Mouse (Mus musculus): ENCODE data around the gene Sult5a1.
"Not testable (repeated sequence)": the region's sequence is repeated elsewhere in the genome, so short reads cannot be mapped to it uniquely, and the experiment has no call there.

The Sult5a1 gene

DNA sequence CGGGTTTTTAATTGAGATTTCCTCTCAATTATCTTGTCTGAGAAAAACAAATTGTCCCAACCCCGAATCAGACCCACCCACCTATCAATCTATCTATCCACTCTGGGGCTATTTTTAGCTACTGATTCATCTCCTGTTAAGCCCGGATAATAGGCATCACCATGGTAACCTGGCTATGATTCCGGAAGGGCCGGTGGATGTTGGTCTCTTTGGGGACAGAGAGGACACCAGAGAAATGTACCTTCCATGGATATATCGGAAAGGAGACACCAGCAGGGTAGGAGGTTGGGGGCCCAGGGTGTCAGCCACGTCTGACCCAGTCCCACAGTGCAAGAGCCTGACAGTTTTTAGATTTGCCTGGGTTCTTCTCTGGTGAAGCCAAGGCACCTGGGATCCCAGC lies 22.7 kb downstream of the Sult5a1 start:
- DNase-seq (ENCODE audit: extremely low spot score): no peak

DNA sequence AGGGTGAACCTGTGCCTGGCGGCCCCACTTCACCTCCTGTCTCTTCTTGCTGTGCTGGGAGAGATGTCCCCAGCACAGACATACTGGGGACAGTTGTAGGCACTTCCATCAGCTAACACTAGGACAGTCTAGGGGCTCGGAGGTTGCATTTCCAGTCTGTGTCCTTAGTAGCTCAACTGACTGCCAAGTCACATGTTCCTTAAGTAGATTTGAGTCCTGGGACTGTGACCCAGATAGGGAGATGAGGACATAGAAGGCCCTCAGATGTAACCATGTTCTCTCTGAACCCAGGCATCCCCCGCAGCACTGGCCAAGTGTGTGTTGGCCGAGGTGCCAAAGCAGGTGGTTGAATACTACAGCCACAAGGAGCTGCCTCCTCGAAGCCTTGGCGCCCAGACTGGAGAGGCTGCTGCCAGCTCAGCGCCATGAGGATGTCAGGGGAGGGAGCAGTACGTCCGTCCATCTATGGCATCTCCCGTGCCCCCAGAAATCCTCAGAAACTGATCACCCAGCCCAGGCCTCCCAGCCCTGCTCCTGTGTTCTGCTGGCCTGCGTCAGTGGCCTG lies 23.9 kb downstream of the Sult5a1 start:
- DNase-seq (ENCODE audit: extremely low spot score): no peak

DNA sequence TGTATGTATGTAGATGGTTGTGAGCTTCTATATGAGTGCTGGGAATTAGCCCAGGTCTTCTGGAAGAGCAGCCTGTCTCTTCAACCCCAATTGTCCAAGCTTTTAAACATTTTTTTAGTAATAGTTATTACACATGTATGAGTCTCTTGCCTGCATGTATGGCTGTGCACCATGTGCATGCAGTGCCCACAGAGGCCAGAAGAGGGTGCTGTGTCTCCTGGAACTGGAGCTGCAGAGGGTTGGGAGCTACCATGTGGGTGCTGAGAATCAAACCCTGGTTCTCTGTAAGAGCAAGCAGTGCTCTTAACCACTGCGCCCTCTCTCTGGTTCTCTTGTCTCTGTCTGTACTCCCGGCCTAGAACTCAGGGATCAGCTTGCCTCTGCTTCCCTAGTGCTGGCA lies 25.2 kb downstream of the Sult5a1 start:
- no peak for DNase-seq (ENCODE audit: extremely low spot score)

GRCm38 (mm10) chr8:123131041-123131440 lies 27.1 kb downstream of the Sult5a1 start:
- no peak for DNase-seq (ENCODE audit: extremely low spot score)

- DNase-seq (ENCODE audit: extremely low spot score): peak; percentile 89
Observed at GRCm38 (mm10) chr8:123126193-123126816, 31.8 kb downstream of the Sult5a1 start.

DNA sequence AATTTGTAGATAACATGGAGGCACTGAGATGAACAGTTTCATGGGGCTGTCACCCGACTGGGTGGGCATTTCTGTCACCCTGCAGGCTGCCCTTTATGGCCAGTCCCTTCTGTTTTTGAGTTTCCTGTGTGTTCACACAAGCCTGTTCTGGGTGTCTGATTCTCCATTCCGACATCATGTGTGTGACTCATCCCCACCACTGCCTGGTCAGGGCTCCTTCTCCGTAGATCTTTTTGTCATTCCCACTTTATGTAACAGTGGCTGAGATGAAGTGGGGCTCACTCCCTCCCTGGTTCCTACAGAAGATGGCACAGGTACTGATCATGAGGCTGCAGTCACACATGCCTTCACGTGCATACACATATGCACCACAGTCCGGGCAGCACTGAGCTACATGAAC lies 35.4 kb downstream of the Sult5a1 start:
- DNase-seq (ENCODE audit: extremely low spot score): no peak

DNA sequence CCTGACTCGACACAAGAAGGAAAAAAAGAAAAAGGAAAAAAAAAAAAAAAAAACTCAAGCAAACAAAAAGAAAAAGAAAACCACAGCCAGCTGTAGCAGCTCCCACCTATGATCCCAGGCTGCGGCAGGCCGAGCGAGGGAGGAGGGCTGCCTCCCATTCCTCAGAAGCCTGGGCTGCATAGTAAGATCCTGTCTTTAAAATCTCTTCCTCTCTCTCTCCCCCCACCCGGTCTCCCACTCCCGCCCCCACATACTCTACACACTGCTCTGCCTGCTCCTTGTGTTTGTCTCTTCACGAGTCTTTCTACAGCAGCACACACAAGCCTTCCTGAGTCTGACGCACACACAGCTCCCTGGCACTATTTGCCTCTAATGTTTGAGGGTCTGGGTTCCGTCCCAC lies 36.1 kb downstream of the Sult5a1 start:
- DNase-seq (ENCODE audit: extremely low spot score): no peak

- no peak for DNase-seq (ENCODE audit: extremely low spot score)
Observed at GRCm38 (mm10) chr8:123117744-123118143, 40.4 kb downstream of the Sult5a1 start.

- no peak for DNase-seq (ENCODE audit: extremely low spot score)
Observed at GRCm38 (mm10) chr8:123117127-123117731, 40.9 kb downstream of the Sult5a1 start, which contains the start of gene Cpne7. Gene Cpne7, plus strand, starts transcription at chr8:123117374.

DNA sequence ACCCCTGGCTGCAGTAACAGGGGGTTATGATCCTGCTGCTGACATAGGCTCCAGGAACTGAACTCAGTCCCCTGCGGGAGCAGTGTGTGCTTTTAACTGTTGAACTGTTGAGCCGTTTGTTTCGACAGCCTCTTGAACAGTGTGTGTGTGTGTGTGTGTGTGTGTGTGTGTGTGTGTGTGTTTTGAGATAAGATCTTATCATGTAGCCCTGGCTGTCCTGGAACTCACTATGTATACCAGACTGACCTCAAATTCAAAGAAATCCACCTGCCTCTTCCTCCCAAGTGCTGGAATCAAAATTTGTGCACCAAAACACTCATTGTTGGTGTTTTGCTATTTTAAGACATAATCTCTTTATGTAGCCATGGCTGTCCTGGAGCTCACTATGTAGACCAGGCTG lies 43.5 kb downstream of the Sult5a1 start:
- no peak for DNase-seq (ENCODE audit: extremely low spot score)

- no peak for DNase-seq (ENCODE audit: extremely low spot score)
Observed at GRCm38 (mm10) chr8:123113908-123114469, 44.1 kb downstream of the Sult5a1 start.

DNA sequence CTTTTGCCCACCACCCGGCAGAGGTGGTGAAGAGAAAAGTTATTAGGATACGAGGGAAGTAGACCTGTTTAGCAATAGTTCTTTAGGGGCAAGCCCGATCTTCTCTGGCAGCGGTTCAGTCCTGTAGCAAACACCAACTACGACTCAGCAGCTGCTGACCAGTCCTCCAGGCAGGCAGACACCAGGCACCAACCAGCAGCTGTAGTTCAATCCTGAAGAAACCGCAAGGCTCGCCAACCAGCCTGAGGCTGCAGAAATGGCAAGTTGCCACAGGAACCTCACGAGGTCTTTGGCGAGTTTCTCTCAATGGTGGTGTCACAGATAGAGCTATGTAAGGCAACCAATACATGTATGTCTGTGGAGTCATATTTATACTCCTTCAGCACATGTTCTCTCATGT lies 45.2 kb downstream of the Sult5a1 start:
- DNase-seq (ENCODE audit: extremely low spot score): no peak

DNA sequence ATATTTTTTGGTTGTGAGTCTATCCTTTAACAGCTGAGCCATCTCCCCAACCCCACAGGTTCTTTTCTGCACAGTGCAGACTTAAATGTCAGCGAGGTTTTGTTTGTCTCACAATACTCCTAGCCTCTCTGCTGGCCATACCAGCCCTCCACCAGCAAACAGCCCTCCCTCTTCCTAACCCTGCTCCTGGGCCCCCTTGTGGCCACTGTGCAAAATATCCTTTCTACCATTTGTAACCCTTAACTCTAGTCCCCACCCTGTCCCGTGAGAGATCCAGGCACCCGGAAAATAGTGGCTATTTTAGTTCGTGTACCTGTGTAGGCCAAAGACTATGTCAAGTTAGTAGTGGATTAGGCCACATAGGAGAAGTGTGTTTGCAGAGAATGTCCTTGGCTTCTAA lies 47.5 kb downstream of the Sult5a1 start:
- peak; percentile 67 for DNase-seq (ENCODE audit: extremely low spot score)

GRCm38 (mm10) chr8:123108953-123109352 lies 49.2 kb downstream of the Sult5a1 start:
- DNase-seq (ENCODE audit: extremely low spot score): no peak

DNA sequence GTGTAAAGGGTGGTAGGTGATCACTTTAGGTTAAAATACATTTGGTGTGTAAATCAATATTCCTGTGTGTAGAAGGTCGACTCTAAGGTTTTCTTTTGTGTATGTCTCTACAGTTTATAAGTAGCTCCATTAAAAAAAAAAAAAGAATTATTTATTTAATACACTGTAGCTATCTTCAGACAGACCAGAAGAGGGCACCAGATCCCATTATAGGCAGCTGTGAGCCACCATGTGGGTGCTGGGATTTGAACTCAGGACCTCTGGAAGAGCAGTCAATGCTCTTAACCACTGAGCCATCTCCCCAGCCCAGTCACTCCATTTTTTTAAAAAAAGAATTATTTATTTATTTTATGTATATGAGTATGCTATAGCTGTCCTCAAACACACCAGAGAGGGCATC lies 50.1 kb downstream of the Sult5a1 start:
- no peak for DNase-seq (ENCODE audit: extremely low spot score)

- peak; percentile 55 for DNase-seq (ENCODE audit: extremely low spot score)
Observed at GRCm38 (mm10) chr8:123106531-123106930, 51.6 kb downstream of the Sult5a1 start.

DNA sequence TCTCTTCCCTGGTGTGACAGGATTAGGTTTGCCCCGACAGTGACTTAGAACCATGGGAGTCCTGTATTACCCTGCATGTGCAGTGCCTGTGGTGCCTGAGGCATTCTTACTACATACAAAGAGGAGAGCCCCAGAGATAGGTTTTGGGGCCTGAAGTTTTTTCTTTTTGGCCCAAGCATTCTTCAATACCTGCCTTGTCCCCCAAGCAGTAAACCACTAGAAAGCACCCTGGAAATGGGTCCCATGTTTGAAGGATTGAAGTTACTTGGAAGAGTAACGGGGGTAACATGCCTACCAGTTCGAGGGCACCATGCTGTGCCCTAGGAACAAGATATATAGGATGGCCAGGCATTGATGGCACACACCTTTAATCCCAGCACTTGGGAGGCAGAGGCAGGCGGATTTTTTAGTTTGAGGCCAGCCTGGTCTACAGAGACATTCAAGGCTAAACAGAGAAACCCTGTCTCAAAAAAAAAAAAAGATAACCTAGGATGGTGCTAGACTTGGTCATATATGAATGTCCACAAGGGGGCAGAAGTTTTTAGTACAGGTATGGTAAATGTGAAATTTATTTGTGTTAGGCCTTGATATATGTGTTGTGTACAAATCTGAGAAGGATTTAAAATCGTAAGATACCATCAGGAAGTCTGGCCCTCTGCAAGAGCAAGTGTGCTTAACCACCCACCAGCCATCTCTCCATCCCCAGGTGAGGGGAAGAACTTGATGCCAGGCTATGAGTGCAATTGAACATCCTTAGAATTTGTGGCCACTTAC lies 52.4 kb downstream of the Sult5a1 start:
- peak; percentile 63 for DNase-seq (ENCODE audit: extremely low spot score)

DNA sequence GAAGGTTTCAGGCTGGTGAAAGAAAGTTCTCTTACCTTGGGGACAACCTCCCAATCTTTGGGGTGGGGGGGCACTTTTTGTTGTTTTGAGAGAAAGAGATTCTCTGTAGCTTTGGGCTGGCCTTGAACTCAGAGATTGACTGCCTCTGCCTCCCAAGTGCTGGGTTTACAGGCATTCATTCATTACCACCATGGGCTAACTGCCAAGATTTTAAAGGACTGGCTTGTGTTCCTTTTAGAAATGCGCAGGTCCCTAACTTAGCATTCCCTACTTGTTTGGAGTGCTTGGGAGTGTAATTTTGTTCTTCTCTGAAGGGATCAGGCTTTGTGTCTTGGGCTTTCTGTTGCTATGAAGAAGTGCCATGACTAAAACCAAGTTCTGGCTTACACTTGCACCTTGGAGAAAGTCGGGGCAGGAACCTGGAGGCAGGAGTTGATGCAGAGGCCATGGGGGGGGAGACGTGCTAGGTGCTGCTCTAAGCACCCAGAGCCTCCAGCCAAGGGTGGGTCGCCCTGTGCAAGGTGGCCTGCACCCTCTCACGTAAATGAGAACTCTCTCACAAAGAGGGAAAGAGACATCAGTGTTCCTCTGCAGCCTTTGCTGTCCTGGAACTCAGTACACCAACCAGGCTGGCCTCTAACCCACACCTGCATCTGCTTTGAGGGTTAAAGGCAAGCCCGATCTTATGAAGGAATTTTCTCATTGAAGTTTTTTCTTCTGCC lies 53.9 kb downstream of the Sult5a1 start:
- no peak for DNase-seq (ENCODE audit: extremely low spot score)

GRCm38 (mm10) chr8:123103285-123103684 lies 54.8 kb downstream of the Sult5a1 start:
- DNase-seq (ENCODE audit: extremely low spot score): no peak

DNA sequence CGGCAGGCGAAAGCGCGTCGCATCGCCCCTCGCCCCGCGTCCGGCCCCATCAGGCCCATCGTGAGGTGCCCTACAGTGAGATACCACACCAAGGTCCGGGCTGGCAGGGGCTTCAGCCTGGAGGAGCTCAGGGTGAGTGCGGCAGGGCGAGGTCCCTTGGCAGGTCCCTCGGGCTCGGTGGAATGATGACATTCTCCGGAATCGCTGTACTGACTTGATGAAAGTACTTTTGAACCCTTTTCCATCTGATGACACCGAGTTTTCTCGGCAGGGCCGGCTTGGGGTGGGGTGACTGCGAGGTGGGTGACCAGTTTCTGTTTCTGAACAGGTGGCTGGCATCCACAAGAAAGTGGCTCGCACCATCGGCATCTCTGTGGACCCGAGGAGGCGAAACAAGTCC lies 55.3 kb downstream of the Sult5a1 start:
- not testable (repeated sequence) for DNase-seq (ENCODE audit: extremely low spot score)
